Mouse (Mus musculus): Measurements from ENCODE around the gene Synj2. TPM values are rescaled to one million over a fixed set of nuclear protein-coding genes. Genes with fewer than 3 reads are reported as not detected.
A peak's percentile ranks its signal among the peaks of the same experiment; 100 is the strongest.

Gene Synj2
- total and polyA plus RNA-seq, 3 experiments, result 1.2 to 2.5 TPM; not detected in 1

DNA sequence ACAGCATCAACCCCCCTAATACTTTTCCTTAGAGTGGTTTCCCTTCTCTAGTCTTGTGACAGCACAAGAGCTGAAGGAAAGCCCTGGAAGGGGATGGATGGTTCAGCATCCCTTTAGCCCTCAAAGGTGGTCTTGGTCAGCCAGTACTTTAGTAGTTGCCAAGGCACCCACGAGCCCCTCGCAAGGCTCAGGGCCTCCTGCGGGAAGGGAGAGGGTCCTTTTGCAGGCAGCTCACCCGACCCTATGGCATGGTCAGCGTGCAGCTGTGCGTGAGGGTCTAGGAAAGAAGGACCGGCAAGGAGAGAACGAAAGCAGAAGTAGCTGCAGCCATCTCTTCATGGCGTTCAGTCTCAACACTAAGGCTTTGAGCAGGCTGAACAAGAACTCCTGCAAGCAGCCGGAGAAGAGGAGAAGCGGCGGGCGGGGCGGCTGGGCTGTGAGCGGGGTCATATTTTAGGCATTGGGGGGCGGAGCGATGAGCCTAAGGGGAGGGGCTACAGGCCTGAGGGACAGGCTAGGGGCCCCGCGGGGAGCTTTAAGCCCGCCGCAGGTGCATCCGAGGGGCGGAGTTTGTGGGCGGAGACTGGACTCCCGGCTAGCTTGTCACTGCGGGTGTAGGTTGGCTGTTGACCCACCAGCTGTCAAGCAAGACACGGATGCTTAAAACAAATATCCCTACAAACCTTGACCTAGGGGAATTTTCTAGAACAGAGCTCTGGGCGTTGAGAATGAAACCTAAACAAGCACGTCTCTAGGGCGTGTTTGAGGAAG lies 6.3 kb upstream of the Synj2 start:
- Histone ChIP-seq H3K79me2 (ENCODE audit: control insufficient read depth, insufficient read depth, low read length, poor library complexity) (no peaks in the 10 kb centered on the region), H3K27me3 (ENCODE audit: control insufficient read depth in 1 of 2, insufficient read depth in 2 of 2, low read length in 2 of 2) (no peaks in the 10 kb centered on the region), H3K4me1 (ENCODE audit: control insufficient read depth in 1 of 2, insufficient read depth in 2 of 2, low read length in 2 of 2) (peaks cover 0 to 13% of the 10 kb centered on the region in 2 experiments; a peak in 2 of 4 replicates), H3K9ac (ENCODE audit: control insufficient read depth, low read depth, low read length, poor library complexity, severe bottlenecking) (peak overlapping the region; percentile 57), H3K4me3 (ENCODE audit: control insufficient read depth in 1 of 2, insufficient read depth in 1 of 2, low read depth in 2 of 2, low read length in 2 of 2) (peak overlapping the region; percentile 64 to 95), H3K27ac (ENCODE audit: control insufficient read depth, low read depth, low read length) (no peak overlapping the region), H3K9me3 (replicated peaks; ENCODE audit: insufficient read depth, low read length) (no peaks in the 10 kb centered on the region), H3K36me3 (ENCODE audit: control insufficient read depth in 1 of 2, insufficient read depth in 2 of 2, low read length in 2 of 2) (no peaks in the 10 kb centered on the region; a peak in 1 of 4 replicates)
- peak; percentile 93 for DNase-seq (ENCODE audit: low read depth, low spot score)
- TF ChIP-seq POLR2AphosphoS2 (IDR thresholded peaks at IDR 0.05; ENCODE audit: low read length) (no peak), POLR2A (IDR thresholded peaks at IDR 0.05; ENCODE audit: control insufficient read depth in 1 of 2, insufficient read depth in 1 of 2, low read depth in 1 of 2, low read length in 2 of 2, poor library complexity in 1 of 2) (no peak), NELFE (IDR thresholded peaks at IDR 0.05; ENCODE audit: low read depth, low read length) (no peak), MAFK (IDR thresholded peaks at IDR 0.05; ENCODE audit: borderline replicate concordance, low read depth, low read length) (no peak), KAT2A (conservative IDR thresholded peaks at IDR 0.05; ENCODE audit: low read depth, low read length) (no peak), MYB (IDR thresholded peaks at IDR 0.05; ENCODE audit: low read depth, low read length) (no peak), MYC (IDR thresholded peaks at IDR 0.05; ENCODE audit: low read depth, low read length) (peak; percentile 44; the same call in 1 of the 2 replicates), MAZ (IDR thresholded peaks at IDR 0.05; ENCODE audit: low read depth, low read length) (peak; percentile 66; the same call in 1 of the 2 replicates), MAX (IDR thresholded peaks at IDR 0.05; ENCODE audit: low read length) (peak; percentile 34; the same call in 1 of the 2 replicates), TAL1 (IDR thresholded peaks at IDR 0.05; ENCODE audit: low read length) (no peak), ZMIZ1 (IDR thresholded peaks at IDR 0.05; ENCODE audit: low read depth, low read length) (no peak), MXI1 (IDR thresholded peaks at IDR 0.05; ENCODE audit: low read depth, low read length) (peak; percentile 78; the same call in 1 of the 2 replicates), ELF1 (IDR thresholded peaks at IDR 0.05; ENCODE audit: low read depth, low read length) (no peak), EP300 (IDR thresholded peaks at IDR 0.05; ENCODE audit: low read depth in 1 of 2, low read length in 2 of 2) (no peak), GABPA (IDR thresholded peaks at IDR 0.05; ENCODE audit: low read depth, low read length) (no peak), RAD21 (IDR thresholded peaks at IDR 0.05; ENCODE audit: low read depth, low read length) (no peak), USF2 (IDR thresholded peaks at IDR 0.05; ENCODE audit: borderline replicate concordance in 1 of 2, insufficient read depth in 1 of 2, low read depth in 1 of 2, low read length in 2 of 2) (no peak), UBTF (IDR thresholded peaks at IDR 0.05; ENCODE audit: borderline replicate concordance, insufficient read depth, low read depth, low read length) (no peak), CHD1 (IDR thresholded peaks at IDR 0.05; ENCODE audit: low read depth, low read length) (no peak), SIN3A (IDR thresholded peaks at IDR 0.05; ENCODE audit: low read length) (peak; percentile 69; the same call in 1 of the 2 replicates), ZNF384 (IDR thresholded peaks at IDR 0.05; ENCODE audit: low read depth, low read length) (no peak), CTCF (IDR thresholded peaks at IDR 0.05 in 2 of 3, conservative IDR thresholded peaks at IDR 0.05 in 1 of 3; ENCODE audit: control insufficient read depth in 1 of 3, insufficient read depth in 1 of 3, low read depth in 2 of 3, low read length in 3 of 3, poor library complexity in 1 of 3, severe bottlenecking in 1 of 3) (no peak), USF1 (IDR thresholded peaks at IDR 0.05; ENCODE audit: low read depth, low read length) (no peak), ZKSCAN1 (IDR thresholded peaks at IDR 0.05; ENCODE audit: low read depth, low read length) (no peak), TCF12 (IDR thresholded peaks at IDR 0.05; ENCODE audit: low read depth, low read length) (no peak), NRF1 (IDR thresholded peaks at IDR 0.05; ENCODE audit: insufficient read depth, low read depth, low read length, poor library complexity, severe bottlenecking) (no peak), E2F4 (IDR thresholded peaks at IDR 0.05; ENCODE audit: borderline replicate concordance, low read depth, low read length) (no peak), JUND (IDR thresholded peaks at IDR 0.05; ENCODE audit: low read depth, low read length) (no peak), HCFC1 (IDR thresholded peaks at IDR 0.05; ENCODE audit: low read depth, low read length) (no peak), POLR2AphosphoS5 (IDR thresholded peaks at IDR 0.05; ENCODE audit: borderline replicate concordance, low read depth, low read length) (no peak)
